In genomic region chr4:104044634-104045033, GRCm38 (mm10) we compare ENCODE assay signal across 25 mouse cellular contexts.
DNase-seq lines count a peak whose midpoint lies in the region; ATAC-seq and TF ChIP-seq lines count a peak whose summit lies in the region.
"Had no signal": no experiment of that assay in that cellular context is flagged by ENCODE, and none has a peak within 500 bp of the region (broad histone marks: within the 10 kb centered on the region; RNA-seq: fewer than 3 reads in every experiment).

No protein-coding gene starts in this region.

- 26% methylated on average over 3 of the region's 3 CpGs for WGBS in embryonic facial prominence, embryonic 14.5 days
- 48% methylated on average over 3 of the region's 3 CpGs for WGBS in embryonic facial prominence, embryonic 10.5 days
- 9% methylated on average over 3 of the region's 3 CpGs for WGBS in lung, embryonic 15.5 days
- 56% methylated on average over 3 of the region's 3 CpGs for WGBS in midbrain, postnatal 0 days

- no peaks in the 10 kb centered on the region for H3K9me3 ChIP-seq in embryonic facial prominence, embryonic 14.5 days (ENCODE audit: control insufficient read depth, low read length)
- H3K9me3 ChIP-seq in embryonic facial prominence, embryonic 10.5 days = no peaks in the 10 kb centered on the region
- no peaks in the 10 kb centered on the region for H3K9me3 ChIP-seq in lung, embryonic 15.5 days
- no peaks in the 10 kb centered on the region for H3K9me3 ChIP-seq in midbrain, postnatal 0 days (ENCODE audit: low read length)
- H3K9me3 ChIP-seq: embryonic facial prominence, embryonic 12.5 days; forebrain, embryonic 12.5 days; forebrain, embryonic 15.5 days; heart, embryonic 10.5 days; heart, embryonic 13.5 days had no signal

- H3K4me2 ChIP-seq in embryonic facial prominence, embryonic 14.5 days (ENCODE audit: low read depth, low read length) = no peak overlapping the region
- H3K4me2 ChIP-seq in lung, embryonic 15.5 days = no peak overlapping the region
- no peak overlapping the region for H3K4me2 ChIP-seq in midbrain, postnatal 0 days (ENCODE audit: low read depth, low read length, poor library complexity, severe bottlenecking)
- H3K4me2 ChIP-seq: embryonic facial prominence, embryonic 12.5 days; forebrain, embryonic 12.5 days; forebrain, embryonic 15.5 days; heart, embryonic 13.5 days; hindbrain, embryonic 14.5 days had no signal

- no peak for TF ChIP-seq CTCF in layer of hippocampus, adult 2 months (conservative IDR thresholded peaks at IDR 0.05)
- TF ChIP-seq CTCF in brain, embryonic 14.5 days (IDR thresholded peaks at IDR 0.05; ENCODE audit: borderline replicate concordance, extremely low read depth, insufficient read depth, insufficient read length) = no peak
- TF ChIP-seq CTCF in midbrain, postnatal 0 days (IDR thresholded peaks at IDR 0.05) = no peak

- no peak for TF ChIP-seq POLR2A in brain, embryonic 14.5 days (IDR thresholded peaks at IDR 0.05; ENCODE audit: borderline replicate concordance, extremely low read depth, insufficient read depth, insufficient read length, poor library complexity, severe bottlenecking)

- ATAC-seq in embryonic facial prominence, embryonic 14.5 days (ENCODE audit: low read depth) = no peak
- ATAC-seq in lung, embryonic 15.5 days (ENCODE audit: borderline replicate concordance, extremely low read depth, low FRiP score, low TSS enrichment) = peak; percentile 72
- no peak for ATAC-seq in midbrain, postnatal 0 days (ENCODE audit: low FRiP score)
- ATAC-seq: activated CD4-positive, CD25-positive, alpha-beta regulatory T cell, adult 4 months; forebrain, embryonic 15.5 days had no signal

- peak; percentile 56 for DNase-seq in embryonic facial prominence, embryonic 14.5 days (ENCODE audit: low spot score)
- no peak for DNase-seq in embryonic facial prominence, embryonic 10.5 days (ENCODE audit: low spot score)
- DNase-seq in layer of hippocampus, adult 2 months (ENCODE audit: low spot score in 2 of 2) = no peak
- DNase-seq in layer of hippocampus, postnatal 10 days (ENCODE audit: low spot score in 2 of 2) = no peak
- no peak for DNase-seq in lung, postnatal 10 days
- DNase-seq in brain, embryonic 14.5 days (ENCODE audit: low read depth) = peak; percentile 34
- no peak for DNase-seq in midbrain, postnatal 0 days (ENCODE audit: low spot score)
- DNase-seq: adrenal gland, adult 8-10 months; adrenal gland, postnatal 25 days; cerebellum, adult 18-20 months; cerebellum, adult 9-10 months; cerebellum, postnatal 14 days; gastrocnemius, postnatal 25 days; heart, adult 18-20 months; heart, postnatal 14 days; heart, postnatal 4 days had no signal

- no peak overlapping the region for H3K9ac ChIP-seq in embryonic facial prominence, embryonic 14.5 days (ENCODE audit: low read depth, low read length)
- no peak overlapping the region for H3K9ac ChIP-seq in lung, embryonic 15.5 days
- H3K9ac ChIP-seq in midbrain, postnatal 0 days (replicated peaks; ENCODE audit: low read length, poor library complexity, severe bottlenecking) = no peak overlapping the region
- H3K9ac ChIP-seq: embryonic facial prominence, embryonic 12.5 days; forebrain, embryonic 12.5 days; forebrain, embryonic 15.5 days; heart, embryonic 13.5 days; hindbrain, embryonic 14.5 days had no signal

- H3K4me1 ChIP-seq in embryonic facial prominence, embryonic 14.5 days (ENCODE audit: control insufficient read depth, insufficient read depth, low read length) = peaks cover 5% of the 10 kb centered on the region; the same call in 1 of the 2 replicates
- H3K4me1 ChIP-seq in embryonic facial prominence, embryonic 10.5 days = no peaks in the 10 kb centered on the region; the same call in 1 of the 2 replicates
- H3K4me1 ChIP-seq in lung, embryonic 15.5 days = peaks cover 24% of the 10 kb centered on the region
- H3K4me1 ChIP-seq in midbrain, postnatal 0 days (ENCODE audit: insufficient read depth, low read length) = no peaks in the 10 kb centered on the region
- H3K4me1 ChIP-seq: forebrain, embryonic 12.5 days; heart, embryonic 10.5 days had no signal

- no peak overlapping the region for H3K27ac ChIP-seq in embryonic facial prominence, embryonic 14.5 days (replicated peaks; ENCODE audit: low read depth, low read length)
- no peak overlapping the region for H3K27ac ChIP-seq in embryonic facial prominence, embryonic 10.5 days (replicated peaks)
- H3K27ac ChIP-seq in layer of hippocampus, adult 2 months = peak overlapping the region; percentile 75; the same call in 1 of the 2 replicates
- no peak overlapping the region for H3K27ac ChIP-seq in lung, embryonic 15.5 days
- H3K27ac ChIP-seq in midbrain, postnatal 0 days (ENCODE audit: low read depth, low read length) = no peak overlapping the region
- H3K27ac ChIP-seq: embryonic facial prominence, embryonic 12.5 days; forebrain, embryonic 12.5 days; forebrain, embryonic 15.5 days; heart, embryonic 10.5 days; heart, embryonic 13.5 days; hindbrain, embryonic 14.5 days had no signal

- H3K27me3 ChIP-seq in embryonic facial prominence, embryonic 14.5 days (replicated peaks; ENCODE audit: control insufficient read depth, insufficient read depth, low read length) = no peaks in the 10 kb centered on the region
- no peaks in the 10 kb centered on the region for H3K27me3 ChIP-seq in embryonic facial prominence, embryonic 10.5 days (replicated peaks; ENCODE audit: low read depth, poor library complexity, severe bottlenecking)
- H3K27me3 ChIP-seq in lung, embryonic 15.5 days = no peaks in the 10 kb centered on the region
- no peaks in the 10 kb centered on the region for H3K27me3 ChIP-seq in midbrain, postnatal 0 days (ENCODE audit: insufficient read depth, low read length)
- H3K27me3 ChIP-seq: embryonic facial prominence, embryonic 12.5 days; forebrain, embryonic 12.5 days; forebrain, embryonic 15.5 days; heart, embryonic 13.5 days had no signal

- no peak overlapping the region for H3K4me3 ChIP-seq in embryonic facial prominence, embryonic 14.5 days (ENCODE audit: low read depth, low read length)
- H3K4me3 ChIP-seq in embryonic facial prominence, embryonic 10.5 days = no peak overlapping the region
- no peak overlapping the region for H3K4me3 ChIP-seq in layer of hippocampus, adult 2 months
- no peak overlapping the region for H3K4me3 ChIP-seq in lung, embryonic 15.5 days
- no peak overlapping the region for H3K4me3 ChIP-seq in midbrain, postnatal 0 days (ENCODE audit: low read depth, low read length)
- H3K4me3 ChIP-seq: embryonic facial prominence, embryonic 12.5 days; erythroblast, embryonic 14.5 days; forebrain, embryonic 12.5 days; forebrain, embryonic 15.5 days; heart, embryonic 10.5 days; heart, embryonic 13.5 days had no signal

- no peaks in the 10 kb centered on the region for H3K36me3 ChIP-seq in embryonic facial prominence, embryonic 14.5 days (ENCODE audit: control insufficient read depth, insufficient read depth, low read length)
- no peaks in the 10 kb centered on the region for H3K36me3 ChIP-seq in embryonic facial prominence, embryonic 10.5 days (replicated peaks)
- no peaks in the 10 kb centered on the region for H3K36me3 ChIP-seq in lung, embryonic 15.5 days
- H3K36me3 ChIP-seq in midbrain, postnatal 0 days (ENCODE audit: insufficient read depth, low read length) = no peaks in the 10 kb centered on the region
- H3K36me3 ChIP-seq: embryonic facial prominence, embryonic 12.5 days; forebrain, embryonic 12.5 days; forebrain, embryonic 15.5 days; heart, embryonic 10.5 days; heart, embryonic 13.5 days had no signal

Comparison
In these comparisons a context has a peak if more than half of its experiments do, and no peak if none do; other contexts are left out.
1. DNase-seq: peak in embryonic facial prominence, embryonic 14.5 days (single experiment) and brain, embryonic 14.5 days (single experiment); none in embryonic facial prominence, embryonic 10.5 days (single experiment), layer of hippocampus, adult 2 months (0 of 2), layer of hippocampus, postnatal 10 days (0 of 2), lung, postnatal 10 days (single experiment) and midbrain, postnatal 0 days (single experiment).